Mouse (Mus musculus) neural tube, embryonic 10.5 days (tissue): ENCODE results near the gene Scn3b.

Source experiments
- DNase-seq: peaks from one replicate; pipeline ENCODE4 v3.0.0-alpha.2; 2017; ENCODE audit warnings: low spot score; ENCODE audit errors: extremely low spot score

Scn3b gene

DNA sequence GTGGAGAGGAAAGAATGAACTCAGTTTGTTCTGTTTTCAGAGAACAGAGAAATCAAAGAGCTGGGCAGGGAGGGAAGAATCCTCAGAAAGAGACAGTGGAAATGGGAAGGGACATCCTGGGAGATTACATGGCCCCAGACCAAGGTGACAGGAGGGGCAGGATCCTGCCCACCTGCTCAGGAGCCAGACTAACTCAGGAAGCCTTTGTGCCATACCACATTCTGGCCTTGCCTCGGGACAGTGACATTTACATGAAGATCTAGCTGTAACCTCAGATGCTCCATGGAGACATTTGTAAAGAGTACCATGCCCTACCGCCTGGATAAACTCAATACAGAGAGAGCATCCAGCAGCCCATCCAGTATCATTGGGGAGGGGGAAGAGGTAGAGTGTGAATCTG lies 65.6 kb downstream of the Scn3b start:
- DNase-seq = no peak

DNA sequence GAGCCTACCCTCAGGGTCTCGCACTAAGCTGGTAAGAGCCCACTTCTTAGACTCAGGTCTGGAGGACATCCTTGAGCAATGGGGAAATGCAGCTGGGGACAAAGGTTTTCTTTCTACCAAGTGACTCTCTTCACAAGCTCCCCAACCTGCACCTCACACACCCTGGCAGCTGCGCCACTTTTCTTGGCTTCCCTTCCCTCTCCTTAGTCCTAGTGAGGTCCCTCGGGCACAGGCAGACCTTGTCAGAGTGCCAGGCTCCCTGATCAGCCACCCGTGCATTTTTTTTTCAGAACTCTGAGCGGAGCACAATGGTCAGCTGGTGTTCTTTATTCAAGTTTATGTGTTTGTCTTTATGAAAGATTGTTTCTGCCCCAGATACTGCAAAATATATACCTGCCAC lies 67.7 kb downstream of the Scn3b start:
- DNase-seq = no peak

- DNase-seq = no peak
Observed at GRCm38 (mm10) chr9:40337131-40337820, 68.3 kb downstream of the Scn3b start.

DNA sequence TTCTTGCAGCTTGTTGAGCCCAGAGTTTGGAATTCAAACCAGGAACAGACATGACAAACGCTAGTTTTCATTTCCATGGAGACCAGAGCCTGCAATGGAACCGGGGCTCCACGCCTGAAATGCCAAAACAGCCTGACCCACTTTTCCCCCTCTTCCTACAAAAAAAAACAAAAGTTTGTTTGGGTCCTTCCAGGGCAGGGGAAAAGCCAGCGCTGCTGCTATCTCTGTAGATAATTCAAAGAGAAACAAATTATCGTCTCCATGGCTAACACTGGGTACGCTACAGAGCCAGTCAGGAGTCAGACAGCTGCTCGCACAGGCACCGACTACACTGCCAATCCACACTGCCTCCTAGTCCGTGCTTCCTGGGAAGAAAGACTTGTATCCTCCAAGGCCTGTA lies 70.6 kb downstream of the Scn3b start:
- no peak for DNase-seq
